Mouse (Mus musculus): ENCODE measurements at regions not wholly inside any gene's neighbourhood (a gene's known extent, or its start where the extent isn't known, plus 50 kb on each side); places are given as distances from the start of the nearest gene placed in this dataset.

GRCm38 (mm10) chr12:68365404-68366059, 793.5 kb downstream of the Rps29 start:
- Histone ChIP-seq H3K4me3 (no peak overlapping the region), H3K9me3 (no peaks in the 10 kb centered on the region), H3K27me3 (no peaks in the 10 kb centered on the region), H3K9ac (replicated peaks) (no peak overlapping the region), H3K27ac (replicated peaks) (no peak overlapping the region), H3K4me2 (replicated peaks) (no peak overlapping the region), H3K36me3 (no peaks in the 10 kb centered on the region), H3K4me1 (no peaks in the 10 kb centered on the region; the same call in 1 of the 2 replicates)
- WGBS, result 32% methylated on average over 13 of the region's 13 CpGs
- no peak for ATAC-seq (replicated peaks)

- 84% methylated on average over 2 of the region's 2 CpGs for WGBS
- Histone ChIP-seq H3K27me3 (no peaks in the 10 kb centered on the region), H3K4me3 (no peak overlapping the region), H3K9me3 (no peaks in the 10 kb centered on the region), H3K4me1 (no peaks in the 10 kb centered on the region; the same call in 1 of the 2 replicates), H3K27ac (replicated peaks) (no peak overlapping the region), H3K9ac (replicated peaks) (no peak overlapping the region), H3K36me3 (no peaks in the 10 kb centered on the region), H3K4me2 (replicated peaks) (no peak overlapping the region)
- ATAC-seq (replicated peaks), result no peak
Observed at GRCm38 (mm10) chr12:68363196-68363595, 795.8 kb downstream of the Rps29 start.

GRCm38 (mm10) chr12:68346517-68347099, 812.4 kb downstream of the Rps29 start:
- no peak for ATAC-seq (replicated peaks)
- no peaks in the 10 kb centered on the region for H3K4me1 ChIP-seq
- WGBS, result 78% methylated on average over 2 of the region's 2 CpGs

GRCm38 (mm10) chr12:68333796-68334195, 825.2 kb downstream of the Rps29 start:
- WGBS, result 32% methylated on average over 3 of the region's 3 CpGs
- Histone ChIP-seq H3K9me3 (no peaks in the 10 kb centered on the region), H3K27me3 (no peaks in the 10 kb centered on the region), H3K4me3 (no peak overlapping the region), H3K36me3 (no peaks in the 10 kb centered on the region), H3K4me2 (replicated peaks) (no peak overlapping the region), H3K9ac (replicated peaks) (no peak overlapping the region), H3K27ac (replicated peaks) (no peak overlapping the region), H3K4me1 (peaks cover 7% of the 10 kb centered on the region; the same call in 1 of the 2 replicates)
- 0 out of 2 replicates have a peak, but pooled peaks have one; percentile 57 for ATAC-seq (replicated peaks)

More at GRCm38 (mm10) chr12:68346517-68347099, 812.4 kb downstream of the Rps29 start:
- H3K4me3 ChIP-seq, result no peak overlapping the region
- no peak overlapping the region for H3K9ac ChIP-seq (replicated peaks)
- H3K9me3 ChIP-seq, result no peaks in the 10 kb centered on the region
- no peaks in the 10 kb centered on the region for H3K36me3 ChIP-seq
- H3K27me3 ChIP-seq, result no peaks in the 10 kb centered on the region
- H3K27ac ChIP-seq (replicated peaks), result no peak overlapping the region
- H3K4me2 ChIP-seq (replicated peaks), result no peak overlapping the region

- no peaks in the 10 kb centered on the region for H3K9me3 ChIP-seq
- no peak overlapping the region for H3K27ac ChIP-seq (replicated peaks)
- no peak overlapping the region for H3K9ac ChIP-seq (replicated peaks)
- no peak overlapping the region for H3K4me2 ChIP-seq (replicated peaks)
- peak; percentile 43; the same call in 1 of the 2 replicates for ATAC-seq (replicated peaks)
- WGBS, result 23% methylated on average over 4 of the region's 4 CpGs
- H3K36me3 ChIP-seq, result no peaks in the 10 kb centered on the region
- no peaks in the 10 kb centered on the region for H3K27me3 ChIP-seq
- no peak overlapping the region for H3K4me3 ChIP-seq
- peaks cover 7% of the 10 kb centered on the region; the same call in 1 of the 2 replicates for H3K4me1 ChIP-seq
Observed at GRCm38 (mm10) chr12:68333366-68333765, 825.6 kb downstream of the Rps29 start.

- ATAC-seq (replicated peaks), result peak; percentile 73; the same call in 1 of the 2 replicates
- Histone ChIP-seq H3K36me3 (no peaks in the 10 kb centered on the region), H3K27ac (replicated peaks) (no peak overlapping the region), H3K9me3 (no peaks in the 10 kb centered on the region), H3K27me3 (no peaks in the 10 kb centered on the region), H3K9ac (replicated peaks) (no peak overlapping the region), H3K4me3 (no peak overlapping the region), H3K4me2 (replicated peaks) (no peak overlapping the region), H3K4me1 (peaks cover 7% of the 10 kb centered on the region; the same call in 1 of the 2 replicates)
- WGBS, result 24% methylated on average over 1 of the region's 1 CpGs
Observed at GRCm38 (mm10) chr12:68332480-68332879, 826.5 kb downstream of the Rps29 start.

Data from forebrain, embryonic 15.5 days (tissue).